15 mouse cellular contexts compared by ENCODE assay signal in the genomic region with DNA sequence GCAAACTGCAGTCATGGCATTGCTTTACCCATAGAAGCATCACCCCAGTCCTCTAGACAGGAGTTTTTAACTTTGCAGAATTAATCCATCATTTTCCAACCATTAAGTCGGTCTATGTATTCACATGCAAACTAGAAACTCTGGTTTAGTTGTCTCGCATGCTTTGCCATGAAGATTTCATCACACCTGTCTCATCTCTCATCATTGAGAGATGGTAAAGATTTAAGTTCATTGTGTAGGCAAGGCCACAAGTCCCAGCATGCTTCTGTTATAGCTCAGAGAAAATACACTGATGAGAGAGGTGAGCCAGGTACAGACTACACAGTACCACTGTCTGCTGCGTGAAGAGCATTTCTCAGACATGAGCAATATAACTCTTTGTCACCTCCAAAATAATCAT.
"Had no signal": no experiment of that assay in that cellular context is flagged by ENCODE, and none has a peak within 500 bp of the region (broad histone marks: within the 10 kb centered on the region; RNA-seq: fewer than 3 reads in every experiment).

No protein-coding gene starts in this region.

- H3K9me3 ChIP-seq: megakaryocyte, embryonic 14.5 days; midbrain, embryonic 13.5 days; midbrain, embryonic 15.5 days; neural tube, embryonic 12.5 days; stomach, embryonic 15.5 days had no signal

- H3K4me2 ChIP-seq: lung, embryonic 14.5 days; midbrain, embryonic 11.5 days; midbrain, embryonic 13.5 days; midbrain, embryonic 15.5 days; neural tube, embryonic 12.5 days; stomach, embryonic 15.5 days had no signal

- H3K9ac ChIP-seq: lung, embryonic 14.5 days; midbrain, embryonic 13.5 days; midbrain, embryonic 15.5 days; neural tube, embryonic 12.5 days; stomach, embryonic 15.5 days had no signal

- H3K36me3 ChIP-seq: midbrain, embryonic 13.5 days; midbrain, embryonic 15.5 days; neural tube, embryonic 12.5 days; stomach, embryonic 15.5 days had no signal

- H3K4me1 ChIP-seq: midbrain, embryonic 13.5 days; midbrain, embryonic 15.5 days; neural tube, embryonic 12.5 days; stomach, embryonic 15.5 days had no signal

- DNase-seq: lung, adult 18-20 months; lung, embryonic 14.5 days; lung, postnatal 10 days; right cerebral cortex, postnatal 14 days; thymus, adult 2 months; thymus, postnatal 25 days; thymus, postnatal 4 days had no signal

- H3K4me3 ChIP-seq: megakaryocyte, embryonic 14.5 days; midbrain, embryonic 13.5 days; midbrain, embryonic 15.5 days; neural tube, embryonic 12.5 days; stomach, embryonic 15.5 days had no signal

- H3K27ac ChIP-seq: macrophage; midbrain, embryonic 13.5 days; midbrain, embryonic 15.5 days; neural tube, embryonic 12.5 days; stomach, embryonic 15.5 days; stomach, postnatal 0 days had no signal

- H3K27me3 ChIP-seq: megakaryocyte, embryonic 14.5 days; midbrain, embryonic 13.5 days; midbrain, embryonic 15.5 days; neural tube, embryonic 12.5 days; stomach, embryonic 15.5 days had no signal

- ATAC-seq: midbrain, embryonic 13.5 days; midbrain, embryonic 15.5 days had no signal
